Comparison of ENCODE assay signal across 8 mouse cellular contexts in the genomic region with DNA sequence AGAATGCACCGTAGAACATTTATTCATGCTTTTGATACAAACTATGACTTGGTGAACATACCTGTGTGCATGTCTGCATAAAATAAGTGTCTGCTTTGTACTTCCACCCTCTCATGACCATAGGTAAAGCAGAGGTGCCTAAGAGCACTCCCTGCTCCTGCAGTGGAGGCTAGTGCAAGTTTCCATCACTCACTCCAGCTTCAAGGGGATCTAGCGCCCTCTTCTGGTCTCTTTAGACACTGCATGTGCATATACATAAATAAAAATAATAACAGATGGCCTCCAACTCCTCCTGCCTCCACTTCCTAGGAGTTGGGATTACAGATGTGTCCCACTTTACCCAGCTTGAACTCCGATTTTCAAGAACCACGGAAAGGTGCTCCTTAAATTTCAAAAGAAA. TPM values are rescaled to one million over a fixed set of nuclear protein-coding genes. Genes with fewer than 3 reads are reported as not detected.
A peak's percentile ranks its signal among the peaks of the same experiment; 100 is the strongest.
DNase-seq lines count a peak whose midpoint lies in the region; ATAC-seq and TF ChIP-seq lines count a peak whose summit lies in the region.

No protein-coding gene starts in this region.

- H3K4me2 ChIP-seq in forebrain, embryonic 14.5 days (ENCODE audit: low read length) = no peak overlapping the region
- H3K4me2 ChIP-seq in hindbrain, postnatal 0 days (ENCODE audit: low read depth, low read length) = no peak overlapping the region

- no peak overlapping the region for H3K27ac ChIP-seq in forebrain, embryonic 14.5 days (ENCODE audit: low read depth, low read length)
- no peak overlapping the region for H3K27ac ChIP-seq in forebrain, embryonic 10.5 days
- no peak overlapping the region for H3K27ac ChIP-seq in bone marrow macrophage, adult 2 months (ENCODE audit: insufficient read depth, low read depth, low read length)
- H3K27ac ChIP-seq in hindbrain, postnatal 0 days = no peak overlapping the region

- no peak for TF ChIP-seq POLR2A in lung, adult 2 months (IDR thresholded peaks at IDR 0.05; ENCODE audit: borderline replicate concordance, extremely low read depth, low read depth, low read length)
- no peak for TF ChIP-seq POLR2A in bone marrow macrophage, adult 2 months (IDR thresholded peaks at IDR 0.05; ENCODE audit: borderline replicate concordance, low read depth, low read length)

- H3K4me1 ChIP-seq in forebrain, embryonic 14.5 days (ENCODE audit: control insufficient read depth, insufficient read depth, low read length) = no peaks in the 10 kb centered on the region
- no peaks in the 10 kb centered on the region for H3K4me1 ChIP-seq in forebrain, embryonic 10.5 days
- no peaks in the 10 kb centered on the region for H3K4me1 ChIP-seq in lung, adult 2 months (ENCODE audit: control insufficient read depth, insufficient read depth, low read length)
- H3K4me1 ChIP-seq in bone marrow macrophage, adult 2 months (ENCODE audit: control insufficient read depth, insufficient read depth, low read length) = no peaks in the 10 kb centered on the region
- no peaks in the 10 kb centered on the region for H3K4me1 ChIP-seq in hindbrain, postnatal 0 days (ENCODE audit: insufficient read depth, low read length)

- no peaks in the 10 kb centered on the region for H3K9me3 ChIP-seq in forebrain, embryonic 14.5 days (replicated peaks; ENCODE audit: control insufficient read depth, low read length)
- H3K9me3 ChIP-seq in forebrain, embryonic 10.5 days = peaks cover 7% of the 10 kb centered on the region
- H3K9me3 ChIP-seq in hindbrain, postnatal 0 days (ENCODE audit: low read length) = no peaks in the 10 kb centered on the region

- no peak for ATAC-seq in forebrain, embryonic 14.5 days
- ATAC-seq in hindbrain, postnatal 0 days = no peak

- TF ChIP-seq CTCF in lung, adult 2 months (IDR thresholded peaks at IDR 0.05; ENCODE audit: insufficient read depth, low read length) = peak; percentile 53
- TF ChIP-seq CTCF in bone marrow macrophage, adult 2 months (IDR thresholded peaks at IDR 0.05; ENCODE audit: low read depth, low read length) = peak; percentile 82
- TF ChIP-seq CTCF in hindbrain, postnatal 0 days (IDR thresholded peaks at IDR 0.05; ENCODE audit: low read depth) = peak; percentile 74

- no peaks in the 10 kb centered on the region for H3K27me3 ChIP-seq in forebrain, embryonic 14.5 days (replicated peaks; ENCODE audit: control insufficient read depth, insufficient read depth, low read length)
- H3K27me3 ChIP-seq in forebrain, embryonic 10.5 days (ENCODE audit: poor library complexity, severe bottlenecking) = no peaks in the 10 kb centered on the region
- H3K27me3 ChIP-seq in hindbrain, postnatal 0 days (ENCODE audit: insufficient read depth, low read length) = no peaks in the 10 kb centered on the region

- H3K4me3 ChIP-seq in forebrain, embryonic 14.5 days (ENCODE audit: low read depth, low read length) = no peak overlapping the region
- H3K4me3 ChIP-seq in forebrain, embryonic 10.5 days = no peak overlapping the region
- no peak overlapping the region for H3K4me3 ChIP-seq in lung, adult 2 months (replicated peaks; ENCODE audit: extremely low read depth, low read depth, low read length)
- H3K4me3 ChIP-seq in bone marrow macrophage, adult 2 months (ENCODE audit: insufficient read depth, low read length) = no peak overlapping the region
- no peak overlapping the region for H3K4me3 ChIP-seq in hindbrain, postnatal 0 days (ENCODE audit: low read length)

- DNase-seq in forebrain, embryonic 14.5 days (ENCODE audit: low spot score) = peak; percentile 53
- DNase-seq in forebrain, embryonic 10.5 days (ENCODE audit: extremely low spot score, low spot score) = no peak
- no peak for DNase-seq in lung, adult 2 months
- DNase-seq in lung, postnatal 25 days (ENCODE audit: low spot score) = no peak
- DNase-seq in hindbrain, postnatal 0 days (ENCODE audit: low spot score) = peak; percentile 70
- peak; percentile 79 for DNase-seq in naive thymus-derived CD4-positive, alpha-beta T cell, adult 2 months (ENCODE audit: low read depth)
- DNase-seq in urinary bladder, postnatal 10 days (ENCODE audit: low spot score) = no peak

- 58% methylated on average over 4 of the region's 4 CpGs for WGBS in forebrain, embryonic 14.5 days
- WGBS in forebrain, embryonic 10.5 days = 58% methylated on average over 4 of the region's 4 CpGs
- WGBS in lung, adult 2 months = 66% methylated on average over 4 of the region's 4 CpGs
- 59% methylated on average over 4 of the region's 4 CpGs for WGBS in hindbrain, postnatal 0 days

- H3K9ac ChIP-seq in forebrain, embryonic 14.5 days (ENCODE audit: low read length) = no peak overlapping the region
- no peak overlapping the region for H3K9ac ChIP-seq in hindbrain, postnatal 0 days (replicated peaks; ENCODE audit: low read length)

- H3K36me3 ChIP-seq in forebrain, embryonic 14.5 days (ENCODE audit: control insufficient read depth, insufficient read depth, low read length) = peaks cover 43% of the 10 kb centered on the region
- H3K36me3 ChIP-seq in forebrain, embryonic 10.5 days (replicated peaks) = peaks cover 74% of the 10 kb centered on the region
- H3K36me3 ChIP-seq in hindbrain, postnatal 0 days (ENCODE audit: insufficient read depth, low read length) = peaks cover 30% of the 10 kb centered on the region

RNA-seq across cellular contexts. Expression of a gene that starts 7.9 kb away (rescaled TPM):
- polyA plus RNA-seq in forebrain, embryonic 14.5 days (2014; fragmentation: Nextera tagmentation; extraction: Ambion mirVana) = 111 and 112 TPM in 2 replicates
- 88.2 and 94.4 TPM in 2 replicates for polyA plus RNA-seq in forebrain, embryonic 10.5 days (2016; fragmentation: Nextera tagmentation; extraction: Ambion mirVana)
- 72.5 and 88.5 TPM in 2 replicates for polyA plus RNA-seq in lung, adult 2 months (2012; rRNA removed)
- 69.6 and 75.2 TPM in 2 replicates for polyA plus RNA-seq in bone marrow macrophage, adult 2 months (2012; ENCODE audit: insufficient read depth, insufficient read length, missing spikeins)
- 187 and 338 TPM in 2 replicates for total RNA-seq in hindbrain, postnatal 0 days (2014; rRNA removed)
- polyA plus RNA-seq in hindbrain, postnatal 0 days (2015; fragmentation: Nextera tagmentation; extraction: Ambion mirVana) = 166 and 167 TPM in 2 replicates

RNA-seq across cellular contexts. Expression of a gene that starts 25.7 kb away (rescaled TPM):
- 18.2 and 21.3 TPM in 2 replicates for polyA plus RNA-seq in forebrain, embryonic 14.5 days (2014; fragmentation: Nextera tagmentation; extraction: Ambion mirVana)
- polyA plus RNA-seq in forebrain, embryonic 10.5 days (2016; fragmentation: Nextera tagmentation; extraction: Ambion mirVana) = 13.1 and 13.5 TPM in 2 replicates
- 13.3 and 17.3 TPM in 2 replicates for polyA plus RNA-seq in lung, adult 2 months (2012; rRNA removed)
- polyA plus RNA-seq in bone marrow macrophage, adult 2 months (2012; ENCODE audit: insufficient read depth, insufficient read length, missing spikeins) = 14.4 and 14.6 TPM in 2 replicates
- total RNA-seq in hindbrain, postnatal 0 days (2014; rRNA removed) = 32.9 and 34.5 TPM in 2 replicates
- polyA plus RNA-seq in hindbrain, postnatal 0 days (2015; fragmentation: Nextera tagmentation; extraction: Ambion mirVana) = 17.4 and 17.7 TPM in 2 replicates

Comparison
In these comparisons a context has a peak if more than half of its experiments do, and no peak if none do; other contexts are left out.
1. DNase-seq: peak in forebrain, embryonic 14.5 days (single experiment), hindbrain, postnatal 0 days (single experiment) and naive thymus-derived CD4-positive, alpha-beta T cell, adult 2 months (single experiment); none in forebrain, embryonic 10.5 days (single experiment), lung, adult 2 months (single experiment), lung, postnatal 25 days (single experiment) and urinary bladder, postnatal 10 days (single experiment).
2. Peak in every context shown above with its lines, with median percentiles within 50 percentile points of each other: CTCF ChIP-seq.